Mouse (Mus musculus) bone marrow, adult 2 months (tissue): ENCODE results near the gene B3gntl1.

Experiments
- CTCF ChIP-seq: fragments of 200-500 bp; IDR thresholded peaks from 2 replicates; pipeline ENCODE4 v1.5.1; 2011; ENCODE audit warnings: low read length, control low read depth; ENCODE audit not compliant: control insufficient read depth, insufficient read depth
- POLR2A ChIP-seq: fragments of 200-500 bp; IDR thresholded peaks from 2 replicates; pipeline ENCODE4 v1.6.1; 2011; ENCODE audit warnings: low read depth, mild to moderate bottlenecking, control low read depth, low read length, borderline replicate concordance; ENCODE audit not compliant: control insufficient read depth

GRCm38 (mm10) chr11:121616501-121616900, 56.5 kb downstream of the B3gntl1 start:
- TF ChIP-seq CTCF = no peak
- TF ChIP-seq POLR2A = no peak
